Mouse (Mus musculus): ENCODE measurements around the gene Dst.

- TF ChIP-seq EP300 (IDR thresholded peaks at IDR 0.05; ENCODE audit: low read depth), result no peak
- no peak for TF ChIP-seq CTCF (IDR thresholded peaks at IDR 0.05; ENCODE audit: low read depth)
Measured at GRCm38 (mm10) chr1:34127714-34128474, 219.9 kb downstream of the Dst start.

All from liver, embryonic 14.5 days (tissue).